Mouse (Mus musculus): ENCODE measurements at regions not wholly inside any gene's neighbourhood (a gene's known extent, or its start where the extent isn't known, plus 50 kb on each side); places are given as distances from the start of the nearest gene placed in this dataset.

DNA sequence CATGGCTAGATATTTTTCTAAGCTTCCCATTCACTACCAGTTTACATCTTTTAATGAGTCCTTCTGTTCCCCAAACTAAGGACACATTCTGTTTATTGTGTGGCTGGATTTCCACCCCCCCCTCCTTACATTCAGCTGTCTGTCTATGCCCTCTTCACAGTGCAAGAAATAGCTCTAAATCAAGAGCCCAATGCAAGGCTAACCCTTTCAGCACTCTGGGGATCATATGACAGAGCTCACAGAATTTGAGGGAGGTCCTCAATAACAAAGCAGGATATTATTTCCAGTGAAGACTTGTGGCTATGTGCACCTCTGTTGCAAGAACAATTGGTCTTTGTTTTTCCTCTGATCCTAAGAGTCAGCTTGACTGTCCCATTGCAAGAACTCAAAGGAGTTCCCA, 874.1 kb upstream of the Gje1 start:
- intact Hi-C loops (cut with DNase I): no loop called here
- no peak for DNase-seq

GRCm38 (mm10) chr10:15586081-15586480, 868.1 kb upstream of the Gje1 start:
- no peak for DNase-seq
- intact Hi-C loops (cut with DNase I): no loop called here

- intact Hi-C loops (cut with DNase I): no loop called here
- DNase-seq: no peak
Measured at GRCm38 (mm10) chr10:15564119-15564518, 846.1 kb upstream of the Gje1 start.

- no peak for DNase-seq
- intact Hi-C loops (cut with DNase I): no loop called here
Measured at GRCm38 (mm10) chr10:15553407-15554064, 835.5 kb upstream of the Gje1 start.

DNA sequence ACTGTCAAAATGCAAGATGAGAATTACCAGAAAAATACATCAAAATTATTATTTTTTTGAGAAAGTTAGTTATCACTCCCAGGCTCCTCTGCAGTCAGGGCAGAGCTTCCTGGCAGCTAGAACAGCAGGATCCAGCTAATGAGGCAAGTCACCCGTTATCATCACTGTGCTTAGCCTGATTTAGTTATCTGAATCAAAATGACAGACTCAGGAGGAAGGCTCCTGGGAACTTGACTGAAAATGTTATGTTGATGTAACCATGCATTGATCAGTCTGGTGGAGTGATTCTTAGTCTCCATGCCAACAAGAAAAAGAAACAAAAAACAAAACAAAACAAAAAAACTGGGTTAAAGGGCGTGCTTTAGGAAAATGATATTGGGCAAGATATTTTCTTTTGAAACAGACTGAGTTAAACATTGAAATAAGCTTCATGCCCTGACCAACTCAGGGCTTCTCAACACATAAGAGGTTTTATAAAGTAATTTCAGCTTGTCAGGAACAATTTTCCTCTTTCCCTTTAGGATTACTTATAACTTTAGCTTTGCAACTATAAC, 823.9 kb upstream of the Gje1 start:
- intact Hi-C loops (cut with DNase I): no loop called here
- no peak for DNase-seq

DNA sequence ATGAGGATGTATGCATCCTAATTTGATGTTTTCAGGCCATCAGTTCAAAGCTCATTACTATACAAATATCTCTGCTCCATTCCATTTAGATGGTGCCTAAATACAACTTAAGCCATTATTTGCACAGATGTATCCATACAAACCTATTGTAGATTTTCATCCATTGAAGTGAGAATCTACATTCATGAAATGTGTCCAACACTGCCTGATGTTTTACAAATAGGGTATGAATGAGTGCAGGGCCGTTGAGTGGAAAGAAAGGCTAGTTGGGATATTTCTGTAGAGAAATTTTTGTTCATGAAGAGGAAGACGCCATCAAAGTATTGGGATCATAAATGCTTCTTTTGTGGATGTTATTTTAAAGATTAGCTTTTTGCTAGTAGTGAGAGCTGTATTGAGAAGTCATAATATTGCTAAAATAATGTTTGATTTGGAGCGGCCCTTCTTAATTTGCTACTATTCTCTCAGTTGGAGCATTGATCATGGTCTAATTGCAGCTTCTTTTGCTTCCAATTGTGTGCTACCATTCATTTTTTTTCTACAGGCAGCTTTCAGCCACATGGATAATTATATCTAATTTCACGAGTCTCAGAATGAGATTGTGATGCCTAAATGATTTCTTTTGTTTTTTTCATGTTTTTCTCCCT, 822.9 kb upstream of the Gje1 start:
- intact Hi-C loops (cut with DNase I): no loop called here

DNA sequence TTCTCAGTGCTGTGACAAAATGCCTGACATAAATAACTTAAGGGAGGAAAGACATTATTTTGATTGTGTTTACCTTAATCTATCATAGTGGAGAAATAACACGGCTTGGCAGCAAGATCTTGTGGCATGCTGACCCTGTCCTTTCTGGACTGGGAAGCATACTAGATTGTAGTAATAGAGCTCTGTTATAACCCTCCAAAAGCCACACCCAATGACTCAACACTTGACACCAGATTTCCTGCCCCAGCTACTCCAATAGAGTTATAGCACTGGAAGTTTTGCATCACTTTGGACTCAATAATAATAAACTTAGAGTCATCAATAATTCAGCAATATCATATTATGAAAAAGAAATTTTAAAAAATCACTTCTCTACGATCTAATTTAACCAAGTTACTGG, 818.0 kb upstream of the Gje1 start:
- DNase-seq: no peak
- intact Hi-C loops (cut with DNase I): no loop called here

More for the DNA sequence above, 822.9 kb upstream of the Gje1 start:
- no peak for DNase-seq

DNA sequence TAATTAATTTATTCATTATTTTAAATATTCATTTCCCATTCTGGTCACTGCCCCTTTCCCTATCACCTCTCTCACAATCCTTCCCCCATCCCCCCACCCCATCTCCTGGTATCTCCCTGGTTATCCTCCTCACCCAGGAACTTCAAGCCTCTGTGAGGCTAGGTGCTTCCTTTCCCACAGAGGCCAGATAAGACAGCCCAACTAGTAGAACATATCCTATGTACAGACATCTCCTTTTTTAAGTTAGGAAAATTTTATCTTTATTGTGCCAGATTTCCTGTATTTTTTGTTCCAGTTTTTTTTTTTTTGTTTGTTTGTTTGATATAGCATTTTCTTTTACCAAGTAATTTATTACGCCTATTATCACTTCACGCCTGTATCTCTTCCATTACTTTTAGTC, 769.4 kb upstream of the Gje1 start:
- intact Hi-C loops (cut with DNase I): no loop called here
- no peak for DNase-seq

DNA sequence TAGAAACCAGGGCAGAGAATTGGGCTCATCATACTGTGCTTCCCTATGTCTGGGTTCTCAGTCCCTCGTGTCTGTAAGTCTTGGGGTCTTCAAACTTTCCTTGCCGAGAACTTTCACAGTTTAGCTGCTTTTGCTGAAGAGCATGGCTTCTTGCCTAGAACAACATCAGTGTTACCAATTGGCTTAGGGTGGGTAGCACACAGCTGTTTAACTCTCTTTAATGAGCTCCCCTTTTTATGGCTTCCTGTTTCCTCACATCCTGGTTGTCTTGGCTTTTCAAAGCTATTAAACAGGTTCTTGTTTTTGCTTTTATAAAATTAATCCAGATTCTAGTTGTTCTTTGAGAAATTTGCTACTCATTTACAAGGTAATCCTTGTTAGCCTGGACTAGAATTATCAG, 725.3 kb upstream of the Gje1 start:
- DNase-seq: no peak
- intact Hi-C loops (cut with DNase I): no loop called here

- intact Hi-C loops (cut with DNase I): no loop called here
- DNase-seq: no peak
Measured at GRCm38 (mm10) chr10:15441216-15441615, 723.2 kb upstream of the Gje1 start.

GRCm38 (mm10) chr10:15426746-15427145, 708.7 kb upstream of the Gje1 start:
- intact Hi-C loops (cut with DNase I): no loop called here
- DNase-seq: no peak

- intact Hi-C loops (cut with DNase I): no loop called here
Measured at GRCm38 (mm10) chr10:15406211-15406610, 688.2 kb upstream of the Gje1 start.

GRCm38 (mm10) chr10:15405706-15406105, 687.7 kb upstream of the Gje1 start:
- DNase-seq: no peak
- intact Hi-C loops (cut with DNase I): no loop called here

More at GRCm38 (mm10) chr10:15406211-15406610, 688.2 kb upstream of the Gje1 start:
- DNase-seq: no peak

GRCm38 (mm10) chr10:15399964-15400363, 682.0 kb upstream of the Gje1 start:
- intact Hi-C loops (cut with DNase I): no loop called here
- no peak for DNase-seq

- intact Hi-C loops (cut with DNase I): no loop called here
- DNase-seq: no peak
Measured at GRCm38 (mm10) chr10:15397114-15397513, 679.1 kb upstream of the Gje1 start.

- intact Hi-C loops (cut with DNase I): no loop called here
Measured at GRCm38 (mm10) chr10:15395295-15395694, 677.3 kb upstream of the Gje1 start.

GRCm38 (mm10) chr10:15392027-15392816, 674.2 kb upstream of the Gje1 start:
- intact Hi-C loops (cut with DNase I): no loop called here
- peak in 1 of 2 experiments; percentile 7 for DNase-seq

More at GRCm38 (mm10) chr10:15395295-15395694, 677.3 kb upstream of the Gje1 start:
- no peak for DNase-seq

- intact Hi-C loops (cut with DNase I): no loop called here
- no peak for DNase-seq
Measured at GRCm38 (mm10) chr10:15373571-15373970, 655.6 kb upstream of the Gje1 start.

Measured in gastrocnemius, postnatal 36 days (tissue).